Comparison of ENCODE assay signal across 8 mouse cellular contexts in genomic region chr9:40320879-40321667, GRCm38 (mm10). TPM values are rescaled to one million over a fixed set of nuclear protein-coding genes. Genes with fewer than 3 reads are reported as not detected.
A peak's percentile ranks its signal among the peaks of the same experiment; 100 is the strongest.
DNase-seq lines count a peak whose midpoint lies in the region; ATAC-seq and TF ChIP-seq lines count a peak whose summit lies in the region.

No protein-coding gene starts in this region.

- H3K27me3 ChIP-seq in embryonic facial prominence, embryonic 11.5 days (ENCODE audit: control insufficient read depth, insufficient read depth, low read length): no peaks in the 10 kb centered on the region
- H3K27me3 ChIP-seq in heart, embryonic 11.5 days (ENCODE audit: control insufficient read depth, insufficient read depth, low read length): no peaks in the 10 kb centered on the region
- no peaks in the 10 kb centered on the region for H3K27me3 ChIP-seq in lung, embryonic 14.5 days (ENCODE audit: insufficient read depth, low read length)
- H3K27me3 ChIP-seq in stomach, embryonic 14.5 days (ENCODE audit: control insufficient read depth, insufficient read depth, low read length): no peaks in the 10 kb centered on the region

- peak; percentile 75 for ATAC-seq in embryonic facial prominence, embryonic 11.5 days (replicated peaks; ENCODE audit: insufficient number of reproducible peaks, low FRiP score, low TSS enrichment, low read depth)
- ATAC-seq in heart, embryonic 11.5 days (replicated peaks; ENCODE audit: insufficient number of reproducible peaks, low FRiP score, low TSS enrichment): peak; percentile 60; the same call in 1 of the 2 replicates
- peak; percentile 91 for ATAC-seq in lung, embryonic 14.5 days (ENCODE audit: insufficient read depth)
- ATAC-seq in stomach, embryonic 14.5 days (ENCODE audit: insufficient number of reproducible peaks, insufficient read depth, low FRiP score, low read depth): peak; percentile 81

- H3K4me1 ChIP-seq in embryonic facial prominence, embryonic 11.5 days (ENCODE audit: control insufficient read depth, insufficient read depth, low read length): no peaks in the 10 kb centered on the region
- H3K4me1 ChIP-seq in heart, embryonic 11.5 days (ENCODE audit: control insufficient read depth, insufficient read depth, low read length): peaks cover 22% of the 10 kb centered on the region
- peaks cover 14% of the 10 kb centered on the region for H3K4me1 ChIP-seq in lung, embryonic 14.5 days (ENCODE audit: insufficient read depth)
- 0 out of 2 replicates have a peak, but pooled peaks cover 11% of the 10 kb centered on the region for H3K4me1 ChIP-seq in stomach, embryonic 14.5 days (ENCODE audit: control insufficient read depth, insufficient read depth, low read length)

- no peaks in the 10 kb centered on the region for H3K9me3 ChIP-seq in embryonic facial prominence, embryonic 11.5 days (replicated peaks; ENCODE audit: control insufficient read depth, low read length)
- H3K9me3 ChIP-seq in heart, embryonic 11.5 days (replicated peaks; ENCODE audit: control insufficient read depth, low read length): no peaks in the 10 kb centered on the region
- no peaks in the 10 kb centered on the region for H3K9me3 ChIP-seq in lung, embryonic 14.5 days (ENCODE audit: low read depth, low read length)
- H3K9me3 ChIP-seq in stomach, embryonic 14.5 days (ENCODE audit: control insufficient read depth, low read depth, low read length): no peaks in the 10 kb centered on the region

- no peak for TF ChIP-seq CTCF in lung, embryonic 14.5 days (IDR thresholded peaks at IDR 0.05; ENCODE audit: low read depth)

- 42% methylated on average over 12 of the region's 12 CpGs for WGBS in embryonic facial prominence, embryonic 11.5 days
- 47% methylated on average over 12 of the region's 12 CpGs for WGBS in heart, embryonic 11.5 days (ENCODE audit: insufficient replicate concordance)
- WGBS in lung, embryonic 14.5 days: 50% methylated on average over 12 of the region's 12 CpGs
- WGBS in stomach, embryonic 14.5 days: 51% methylated on average over 12 of the region's 12 CpGs

- no peak overlapping the region for H3K27ac ChIP-seq in embryonic facial prominence, embryonic 11.5 days (replicated peaks; ENCODE audit: low read depth, low read length)
- no peak overlapping the region for H3K27ac ChIP-seq in heart, embryonic 11.5 days (ENCODE audit: low read depth, low read length)
- H3K27ac ChIP-seq in lung, embryonic 14.5 days (ENCODE audit: low read depth): peak overlapping the region; percentile 81
- peak overlapping the region; percentile 77 for H3K27ac ChIP-seq in stomach, embryonic 14.5 days (ENCODE audit: low read length)

- no peak overlapping the region for H3K4me2 ChIP-seq in embryonic facial prominence, embryonic 11.5 days (ENCODE audit: low read depth, low read length)
- no peak overlapping the region for H3K4me2 ChIP-seq in heart, embryonic 11.5 days
- no peak overlapping the region for H3K4me2 ChIP-seq in lung, embryonic 14.5 days
- H3K4me2 ChIP-seq in stomach, embryonic 14.5 days (replicated peaks; ENCODE audit: low read depth, low read length): peak overlapping the region; percentile 28; the same call in 1 of the 2 replicates

- peak; percentile 92 for DNase-seq in 3134 (ENCODE audit: extremely low read depth, insufficient read length, low spot score)
- peak; percentile 94 for DNase-seq in Muller cell, postnatal 12 days (ENCODE audit: inconsistent ontology term)
- DNase-seq in embryonic facial prominence, embryonic 11.5 days (ENCODE audit: low spot score): peak; percentile 70
- DNase-seq in kidney, adult 8-10 months: peak; percentile 71 to 73
- peak; percentile 84 for DNase-seq in lung, embryonic 14.5 days
- DNase-seq in T-cell, adult 2 months (ENCODE audit: low spot score): no peak

- no peak overlapping the region for H3K4me3 ChIP-seq in embryonic facial prominence, embryonic 11.5 days (ENCODE audit: low read depth, low read length)
- H3K4me3 ChIP-seq in heart, embryonic 11.5 days (ENCODE audit: low read depth, low read length): no peak overlapping the region
- no peak overlapping the region for H3K4me3 ChIP-seq in lung, embryonic 14.5 days (ENCODE audit: low read depth, low read length)
- H3K4me3 ChIP-seq in stomach, embryonic 14.5 days (ENCODE audit: low read depth, low read length): no peak overlapping the region

- no peak overlapping the region for H3K9ac ChIP-seq in embryonic facial prominence, embryonic 11.5 days (replicated peaks; ENCODE audit: low read length)
- no peak overlapping the region for H3K9ac ChIP-seq in heart, embryonic 11.5 days (ENCODE audit: low read depth, low read length)
- H3K9ac ChIP-seq in lung, embryonic 14.5 days: no peak overlapping the region; the same call in 1 of the 2 replicates
- no peak overlapping the region for H3K9ac ChIP-seq in stomach, embryonic 14.5 days (replicated peaks; ENCODE audit: low read depth, low read length)

- H3K36me3 ChIP-seq in embryonic facial prominence, embryonic 11.5 days (replicated peaks; ENCODE audit: control insufficient read depth, insufficient read depth, low read depth, low read length): no peaks in the 10 kb centered on the region
- H3K36me3 ChIP-seq in heart, embryonic 11.5 days (ENCODE audit: control insufficient read depth, insufficient read depth, low read length): no peaks in the 10 kb centered on the region
- no peaks in the 10 kb centered on the region for H3K36me3 ChIP-seq in lung, embryonic 14.5 days (ENCODE audit: insufficient read depth)
- H3K36me3 ChIP-seq in stomach, embryonic 14.5 days (ENCODE audit: control insufficient read depth, insufficient read depth, low read length): no peaks in the 10 kb centered on the region

RNA-seq across cellular contexts. Expression of gene Scn3b, which starts 52.1 kb away (rescaled TPM):
- polyA plus RNA-seq in embryonic facial prominence, embryonic 11.5 days (2014; fragmentation: Nextera tagmentation; extraction: Ambion mirVana): 4.1 and 6.7 TPM in 2 replicates
- polyA plus RNA-seq in heart, embryonic 11.5 days (2014; fragmentation: Nextera tagmentation; extraction: Ambion mirVana): 0.38 and 0.44 TPM in 2 replicates
- polyA plus RNA-seq in lung, embryonic 14.5 days (2014; fragmentation: Nextera tagmentation; extraction: Ambion mirVana): 2.9 and 4.4 TPM in 2 replicates
- polyA plus RNA-seq in stomach, embryonic 14.5 days (2014; fragmentation: Nextera tagmentation; extraction: Ambion mirVana): 7.9 and 8.0 TPM in 2 replicates

Comparison
In these comparisons a context has a peak if more than half of its experiments do, and no peak if none do; other contexts are left out.
1. H3K27ac ChIP-seq: peak in lung, embryonic 14.5 days (single experiment) and stomach, embryonic 14.5 days (single experiment); none in embryonic facial prominence, embryonic 11.5 days (single experiment) and heart, embryonic 11.5 days (single experiment).
2. Peak in every context shown above with its lines, with median percentiles within 50 percentile points of each other: ATAC-seq.